Mouse (Mus musculus): ENCODE results near the gene Fbxo9. TPM values are rescaled to one million over a fixed set of nuclear protein-coding genes. Genes with fewer than 3 reads are reported as not detected.
A peak's percentile ranks its signal among the peaks of the same experiment; 100 is the strongest.

Fbxo9 gene
- total RNA-seq, 2 experiments from 2014 or later = 86.6 to 86.7 TPM

- Histone ChIP-seq H3K4me3 (no peak overlapping the region), H3K27ac (no peak overlapping the region)
- TF ChIP-seq CTCF (conservative IDR thresholded peaks at IDR 0.05) = no peak
- no peak for DNase-seq (ENCODE audit: low spot score in 2 of 2)
Observed at GRCm38 (mm10) chr9:78104973-78105372, 3.9 kb downstream of the Fbxo9 start.

GRCm38 (mm10) chr9:78103965-78104560 is 4.8 kb downstream of the Fbxo9 start:
- Histone ChIP-seq H3K27ac (no peak overlapping the region), H3K4me3 (no peak overlapping the region)
- no peak for TF ChIP-seq CTCF (conservative IDR thresholded peaks at IDR 0.05)
- no peak for DNase-seq (ENCODE audit: low spot score in 2 of 2)

GRCm38 (mm10) chr9:78101431-78101830 is 7.4 kb downstream of the Fbxo9 start:
- no peak for TF ChIP-seq CTCF (conservative IDR thresholded peaks at IDR 0.05)
- Histone ChIP-seq H3K27ac (no peak overlapping the region), H3K4me3 (no peak overlapping the region)
- DNase-seq (ENCODE audit: low spot score in 2 of 2) = no peak

GRCm38 (mm10) chr9:78100956-78101355 is 7.9 kb downstream of the Fbxo9 start:
- Histone ChIP-seq H3K27ac (no peak overlapping the region), H3K4me3 (no peak overlapping the region)
- DNase-seq (ENCODE audit: low spot score in 2 of 2) = no peak
- no peak for TF ChIP-seq CTCF (conservative IDR thresholded peaks at IDR 0.05)

GRCm38 (mm10) chr9:78096376-78096775 is 12.5 kb downstream of the Fbxo9 start:
- Histone ChIP-seq H3K4me3 (no peak overlapping the region), H3K27ac (no peak overlapping the region)
- TF ChIP-seq CTCF (conservative IDR thresholded peaks at IDR 0.05) = peak; percentile 60
- no peak for DNase-seq (ENCODE audit: low spot score in 2 of 2)

- TF ChIP-seq CTCF (conservative IDR thresholded peaks at IDR 0.05) = no peak
- H3K27ac ChIP-seq = no peak overlapping the region
- DNase-seq (ENCODE audit: low spot score in 2 of 2) = no peak
- H3K4me3 ChIP-seq = no peak overlapping the region
Observed at GRCm38 (mm10) chr9:78095686-78096085, 13.2 kb downstream of the Fbxo9 start.

GRCm38 (mm10) chr9:78090596-78090995 is 18.3 kb downstream of the Fbxo9 start:
- no peak for TF ChIP-seq CTCF (conservative IDR thresholded peaks at IDR 0.05)
- no peak overlapping the region for H3K4me3 ChIP-seq
- H3K27ac ChIP-seq = no peak overlapping the region
- DNase-seq (ENCODE audit: low spot score in 2 of 2) = no peak

- no peak for TF ChIP-seq CTCF (conservative IDR thresholded peaks at IDR 0.05)
- no peak for DNase-seq (ENCODE audit: low spot score in 2 of 2)
- H3K27ac ChIP-seq = peak overlapping the region; percentile 48; the same call in 1 of the 2 replicates
- no peak overlapping the region for H3K4me3 ChIP-seq
Observed at GRCm38 (mm10) chr9:78089906-78090305, 19.0 kb downstream of the Fbxo9 start.

GRCm38 (mm10) chr9:78088971-78089370 is 19.9 kb downstream of the Fbxo9 start:
- DNase-seq (ENCODE audit: low spot score in 2 of 2) = no peak
- TF ChIP-seq CTCF (conservative IDR thresholded peaks at IDR 0.05) = no peak
- H3K27ac ChIP-seq = peak overlapping the region; percentile 48

GRCm38 (mm10) chr9:78088521-78088920 is 20.3 kb downstream of the Fbxo9 start:
- no peak overlapping the region for H3K4me3 ChIP-seq
- peak overlapping the region; percentile 48 for H3K27ac ChIP-seq
- TF ChIP-seq CTCF (conservative IDR thresholded peaks at IDR 0.05) = no peak
- DNase-seq (ENCODE audit: low spot score in 2 of 2) = no peak

More at GRCm38 (mm10) chr9:78088971-78089370, 19.9 kb downstream of the Fbxo9 start:
- H3K4me3 ChIP-seq = no peak overlapping the region

GRCm38 (mm10) chr9:78087751-78088150 is 21.1 kb downstream of the Fbxo9 start:
- no peak for DNase-seq (ENCODE audit: low spot score in 2 of 2)
- H3K27ac ChIP-seq = no peak overlapping the region
- no peak for TF ChIP-seq CTCF (conservative IDR thresholded peaks at IDR 0.05)
- H3K4me3 ChIP-seq = no peak overlapping the region

GRCm38 (mm10) chr9:78085722-78086287 is 23.1 kb downstream of the Fbxo9 start:
- no peak for DNase-seq (ENCODE audit: low spot score in 2 of 2)
- no peak for TF ChIP-seq CTCF (conservative IDR thresholded peaks at IDR 0.05)
- no peak overlapping the region for H3K27ac ChIP-seq
- no peak overlapping the region for H3K4me3 ChIP-seq

GRCm38 (mm10) chr9:78084341-78084740 is 24.5 kb downstream of the Fbxo9 start:
- H3K27ac ChIP-seq = no peak overlapping the region
- no peak for TF ChIP-seq CTCF (conservative IDR thresholded peaks at IDR 0.05)
- no peak for DNase-seq (ENCODE audit: low spot score in 2 of 2)
- H3K4me3 ChIP-seq = no peak overlapping the region

GRCm38 (mm10) chr9:78081835-78082234 is 27.0 kb downstream of the Fbxo9 start:
- DNase-seq (ENCODE audit: low spot score in 2 of 2) = no peak
- H3K27ac ChIP-seq = no peak overlapping the region
- no peak overlapping the region for H3K4me3 ChIP-seq
- TF ChIP-seq CTCF (conservative IDR thresholded peaks at IDR 0.05) = no peak

Data from layer of hippocampus, adult 2 months (tissue).